Mouse (Mus musculus): ENCODE measurements around the gene Dcaf1. TPM values are rescaled to one million over a fixed set of nuclear protein-coding genes. Genes with fewer than 3 reads are reported as not detected.
A peak's percentile ranks its signal among the peaks of the same experiment; 100 is the strongest.

The Dcaf1 gene
- total RNA-seq (2021): 10 to 100 TPM; 20.8 to 27.4 TPM
- long read RNA-seq, experiment 1, partial matches to known transcripts: 3 of 10 reads
- long read RNA-seq, experiment 1, other reads (novel, unspliced or antisense): 7 of 10 reads
- long read RNA-seq, experiment 2, partial matches to known transcripts: 5 of 10 reads
- long read RNA-seq, experiment 2, other reads (novel, unspliced or antisense): 5 of 10 reads

- DNase-seq (ENCODE audit: low spot score in 2 of 2): peak; percentile 83 to 97
These were observed at the start of gene Dcaf1 for GRCm38 (mm10) chr9:106821618-106822380. Dcaf1 (plus strand) TSS chr9:106821874.

GRCm38 (mm10) chr9:106776116-106776515, 45.6 kb upstream of the Dcaf1 start:
- DNase-seq (ENCODE audit: low spot score in 2 of 2): no peak

- DNase-seq (ENCODE audit: low spot score in 2 of 2): no peak
These were observed 44.3 kb upstream of the Dcaf1 start for GRCm38 (mm10) chr9:106777423-106777822.

- no peak for DNase-seq (ENCODE audit: low spot score in 2 of 2)
These were observed 43.4 kb upstream of the Dcaf1 start for GRCm38 (mm10) chr9:106778319-106778718.

GRCm38 (mm10) chr9:106780086-106780485, 41.6 kb upstream of the Dcaf1 start:
- no peak for DNase-seq (ENCODE audit: low spot score in 2 of 2)

GRCm38 (mm10) chr9:106783554-106783953, 38.1 kb upstream of the Dcaf1 start:
- no peak for DNase-seq (ENCODE audit: low spot score in 2 of 2)

- no peak for DNase-seq (ENCODE audit: low spot score in 2 of 2)
These were observed 36.5 kb upstream of the Dcaf1 start for GRCm38 (mm10) chr9:106785206-106785605.

GRCm38 (mm10) chr9:106787979-106788811, 33.5 kb upstream of the Dcaf1 start:
- no peak for DNase-seq (ENCODE audit: low spot score in 2 of 2)

- DNase-seq (ENCODE audit: low spot score in 2 of 2): peak; percentile 82 to 84
These were observed 32.8 kb upstream of the Dcaf1 start, which contains the start of gene Rad54l2 for GRCm38 (mm10) chr9:106788812-106789321. Rad54l2 (minus strand) TSS chr9:106789194.

GRCm38 (mm10) chr9:106789363-106789762, 32.3 kb upstream of the Dcaf1 start:
- no peak for DNase-seq (ENCODE audit: low spot score in 2 of 2)

- DNase-seq (ENCODE audit: low spot score in 2 of 2): no peak
These were observed 30.8 kb upstream of the Dcaf1 start for GRCm38 (mm10) chr9:106790831-106791230.

- no peak for DNase-seq (ENCODE audit: low spot score in 2 of 2)
These were observed 15.2 kb upstream of the Dcaf1 start for GRCm38 (mm10) chr9:106806503-106806902.

- DNase-seq (ENCODE audit: low spot score in 2 of 2): no peak
These were observed 3.5 kb upstream of the Dcaf1 start for GRCm38 (mm10) chr9:106818191-106818590.

- peak; percentile 5 to 22 for DNase-seq (ENCODE audit: low spot score in 2 of 2)
These were observed 2.5 kb upstream of the Dcaf1 start for GRCm38 (mm10) chr9:106819201-106819600.

- peak; percentile 4 to 8 for DNase-seq (ENCODE audit: low spot score in 2 of 2)
These were observed 540 bp upstream of the Dcaf1 start for GRCm38 (mm10) chr9:106821050-106821617.

GRCm38 (mm10) chr9:106822381-106823104, 869 bp downstream of the Dcaf1 start:
- peak; percentile 69 to 72 for DNase-seq (ENCODE audit: low spot score in 2 of 2)

- DNase-seq (ENCODE audit: low spot score in 2 of 2): no peak
These were observed 18.9 kb downstream of the Dcaf1 start for GRCm38 (mm10) chr9:106840569-106840968.

GRCm38 (mm10) chr9:106842800-106843199, 21.1 kb downstream of the Dcaf1 start:
- DNase-seq (ENCODE audit: low spot score in 2 of 2): no peak

- no peak for DNase-seq (ENCODE audit: low spot score in 2 of 2)
These were observed 35.0 kb downstream of the Dcaf1 start for GRCm38 (mm10) chr9:106856664-106857063.

GRCm38 (mm10) chr9:106858036-106858435, 36.4 kb downstream of the Dcaf1 start:
- no peak for DNase-seq (ENCODE audit: low spot score in 2 of 2)
